Mouse (Mus musculus) stomach, postnatal 0 days (tissue): ENCODE measurements around the gene Zmiz1. TPM values are rescaled to one million over a fixed set of nuclear protein-coding genes. Genes with fewer than 3 reads are reported as not detected.
A peak's percentile ranks its signal among the peaks of the same experiment; 100 is the strongest.

Experiments used
- ATAC-seq: fragments of 200-750 bp; cut with Nextera tagmentation; 2 replicates; pipeline ENCODE4 v1.8.0; 2017; ENCODE audit not compliant: low FRiP score, low TSS enrichment
- DNase-seq: peaks from one replicate; pipeline ENCODE4 v3.0.0-alpha.2; 2016; ENCODE audit warnings: low spot score
- H3K27ac ChIP-seq: fragments of 300-500 bp; sonication (generic); replicated peaks from 2 replicates; pipeline ENCODE4 v1.5.1; 2014; ENCODE audit warnings: mild to moderate bottlenecking, control low read depth
- H3K27me3 ChIP-seq: fragments of 300-500 bp; sonication (generic); 2 replicates; pipeline ENCODE4 v1.6.1; 2014; ENCODE audit warnings: low read length; ENCODE audit not compliant: control insufficient read depth, insufficient read depth
- H3K36me3 ChIP-seq: fragments of 300-500 bp; sonication (generic); 2 replicates; pipeline ENCODE4 v1.6.1; 2014; ENCODE audit warnings: low read length, mixed read lengths; ENCODE audit not compliant: control insufficient read depth, insufficient read depth
- H3K4me1 ChIP-seq: fragments of 300-500 bp; sonication (generic); replicated peaks from 2 replicates; pipeline ENCODE4 v1.6.1; 2014; ENCODE audit warnings: antibody characterized with exemption; ENCODE audit not compliant: control insufficient read depth, insufficient read depth
- H3K4me2 ChIP-seq: fragments of 300-500 bp; sonication (generic); replicated peaks from 2 replicates; pipeline ENCODE4 v1.6.1; 2014; ENCODE audit warnings: low read depth, mild to moderate bottlenecking, control low read depth, moderate library complexity
- H3K4me3 ChIP-seq: fragments of 300-500 bp; sonication (generic); 2 replicates; pipeline ENCODE4 v1.5.1; 2014; ENCODE audit warnings: low read depth, low read length, control low read depth
- H3K9ac ChIP-seq: fragments of 300-500 bp; sonication (generic); 2 replicates; pipeline ENCODE4 v1.6.1; 2014; ENCODE audit warnings: mild to moderate bottlenecking, low read length, control low read depth, mixed read lengths
- H3K9me3 ChIP-seq: fragments of 300-500 bp; sonication (generic); 2 replicates; pipeline ENCODE4 v1.6.1; 2016; ENCODE audit warnings: low read length; ENCODE audit not compliant: control insufficient read depth
- CTCF ChIP-seq: IDR thresholded peaks from 2 replicates; pipeline ENCODE4 v1.5.1; 2016; ENCODE audit warnings: antibody characterized with exemption, low read depth, mild to moderate bottlenecking, moderate library complexity
- EP300 ChIP-seq: optimal IDR thresholded peaks from 2 replicates; pipeline ENCODE3; 2016; ENCODE audit warnings: antibody characterized with exemption
- WGBS: fragments of 180-500 bp; shearing (Covaris S2); extraction: QIAGEN DNeasy Blood & Tissue Kit; methylation state at CpG from one replicate; pipeline ENCODE4 v1.1.7; 2014; 5-methylcytosine and 5-hydroxymethylcytosine counted together
- polyA plus RNA-seq: library from polyadenylated mRNA; unstranded; fragments of >200 nt; fragmentation: Nextera tagmentation; extraction: Ambion mirVana; gene quantifications from 2 replicates; pipeline ENCODE4 v1.2.1, GENCODE M21; 2015

The Zmiz1 gene
- polyA plus RNA-seq, 1 experiment from 2014 or later = 13.0 TPM

- ATAC-seq = no peak
Measured at GRCm38 (mm10) chr14:25539493-25540116, 80.6 kb downstream of the Zmiz1 start.

GRCm38 (mm10) chr14:25540172-25540571 is 81.2 kb downstream of the Zmiz1 start:
- Histone ChIP-seq H3K4me3 (no peak overlapping the region), H3K27me3 (no peaks in the 10 kb centered on the region), H3K4me1 (no peaks in the 10 kb centered on the region), H3K27ac (no peak overlapping the region), H3K9ac (no peak overlapping the region), H3K9me3 (no peaks in the 10 kb centered on the region), H3K4me2 (no peak overlapping the region), H3K36me3 (peaks cover 16% of the 10 kb centered on the region)
- DNase-seq (no peak), ATAC-seq (no peak)
- 68% methylated on average over 4 of the region's 4 CpGs for WGBS
- no peak for TF ChIP-seq CTCF
- no peak for TF ChIP-seq EP300

More at GRCm38 (mm10) chr14:25539493-25540116, 80.6 kb downstream of the Zmiz1 start:
- Histone ChIP-seq H3K27ac (no peak overlapping the region), H3K9ac (no peak overlapping the region), H3K36me3 (peaks cover 13% of the 10 kb centered on the region), H3K4me2 (no peak overlapping the region), H3K27me3 (no peaks in the 10 kb centered on the region), H3K4me1 (no peaks in the 10 kb centered on the region), H3K4me3 (no peak overlapping the region), H3K9me3 (no peaks in the 10 kb centered on the region)
- no peak for DNase-seq
- WGBS = 73% methylated on average over 10 of the region's 10 CpGs
- TF ChIP-seq CTCF (peak; percentile 48), EP300 (no peak)

GRCm38 (mm10) chr14:25541213-25541612 is 82.2 kb downstream of the Zmiz1 start:
- Histone ChIP-seq H3K27me3 (no peaks in the 10 kb centered on the region), H3K36me3 (peaks cover 17% of the 10 kb centered on the region), H3K4me1 (no peaks in the 10 kb centered on the region), H3K27ac (no peak overlapping the region), H3K4me2 (no peak overlapping the region), H3K4me3 (no peak overlapping the region), H3K9me3 (no peaks in the 10 kb centered on the region), H3K9ac (no peak overlapping the region)
- DNase-seq (no peak), ATAC-seq (no peak)
- WGBS = 55% methylated on average over 5 of the region's 5 CpGs
- TF ChIP-seq EP300 (no peak), CTCF (no peak)

- WGBS = 89% methylated on average over 4 of the region's 4 CpGs
- no peak for TF ChIP-seq EP300
- TF ChIP-seq CTCF = no peak
- ATAC-seq (no peak), DNase-seq (no peak)
- Histone ChIP-seq H3K27ac (no peak overlapping the region), H3K9ac (no peak overlapping the region), H3K4me2 (no peak overlapping the region), H3K4me3 (no peak overlapping the region), H3K4me1 (no peaks in the 10 kb centered on the region; the same call in 1 of the 2 replicates), H3K27me3 (no peaks in the 10 kb centered on the region), H3K36me3 (peaks cover 11% of the 10 kb centered on the region; the same call in 1 of the 2 replicates), H3K9me3 (no peaks in the 10 kb centered on the region)
Measured at GRCm38 (mm10) chr14:25543098-25543497, 84.1 kb downstream of the Zmiz1 start.

- H3K4me2 ChIP-seq = no peak overlapping the region
- no peaks in the 10 kb centered on the region; the same call in 1 of the 2 replicates for H3K4me1 ChIP-seq
- no peak for ATAC-seq
- no peaks in the 10 kb centered on the region for H3K27me3 ChIP-seq
- H3K9ac ChIP-seq = no peak overlapping the region
- WGBS = 82% methylated on average over 4 of the region's 4 CpGs
- H3K9me3 ChIP-seq = no peaks in the 10 kb centered on the region
- no peak for DNase-seq
- TF ChIP-seq EP300 = no peak
- TF ChIP-seq CTCF = no peak
- no peak overlapping the region for H3K27ac ChIP-seq
- no peak overlapping the region for H3K4me3 ChIP-seq
- 0 out of 2 replicates have a peak, but pooled peaks cover 11% of the 10 kb centered on the region for H3K36me3 ChIP-seq
Measured at GRCm38 (mm10) chr14:25543927-25544326, 84.9 kb downstream of the Zmiz1 start.

- Histone ChIP-seq H3K9ac (no peak overlapping the region), H3K27me3 (no peaks in the 10 kb centered on the region), H3K4me2 (no peak overlapping the region), H3K36me3 (0 out of 2 replicates have a peak, but pooled peaks cover 4% of the 10 kb centered on the region), H3K4me1 (no peaks in the 10 kb centered on the region; the same call in 1 of the 2 replicates), H3K4me3 (no peak overlapping the region), H3K9me3 (no peaks in the 10 kb centered on the region), H3K27ac (0 out of 2 replicates have a peak overlapping the region, but pooled peaks have one; percentile 9)
- ATAC-seq (no peak), DNase-seq (no peak)
- no peak for TF ChIP-seq EP300
- no peak for TF ChIP-seq CTCF
- WGBS = 41% methylated on average over 14 of the region's 14 CpGs
Measured at GRCm38 (mm10) chr14:25546852-25547621, 88.1 kb downstream of the Zmiz1 start.
